Mouse (Mus musculus): Measurements from ENCODE around the gene Stx19. TPM values are rescaled to one million over a fixed set of nuclear protein-coding genes. Genes with fewer than 3 reads are reported as not detected.

The Stx19 gene
- polyA plus RNA-seq, 1 experiment from 2014 or later: 0.29 TPM

DNA sequence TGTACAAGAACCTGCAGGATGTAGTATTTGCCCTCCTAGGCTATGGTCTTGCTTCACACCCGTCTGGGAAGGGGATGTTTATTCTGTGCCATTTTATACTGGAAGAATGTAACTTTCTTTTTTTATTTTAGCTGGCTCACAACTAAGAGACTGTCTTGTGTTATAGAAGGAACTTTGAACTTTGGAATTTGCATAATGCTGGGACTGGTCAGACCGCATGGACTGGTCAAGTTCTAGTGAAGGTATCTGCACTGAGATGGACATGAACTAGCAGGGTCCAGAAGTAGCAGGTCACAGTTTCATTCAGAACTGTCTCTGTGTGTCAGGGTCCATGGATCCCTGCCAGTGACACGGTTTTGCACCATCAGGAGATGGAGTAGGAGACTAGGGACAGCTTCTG lies 14.6 kb upstream of the Stx19 start:
- Histone ChIP-seq H3K4me1 (replicated peaks; ENCODE audit: control insufficient read depth, insufficient read depth, low read length) (no peaks in the 10 kb centered on the region), H3K9me3 (ENCODE audit: control insufficient read depth, low read length) (no peaks in the 10 kb centered on the region), H3K9ac (ENCODE audit: low read length) (no peak overlapping the region), H3K27ac (ENCODE audit: low read depth, low read length) (no peak overlapping the region), H3K4me2 (ENCODE audit: low read depth, low read length, severe bottlenecking) (no peak overlapping the region), H3K36me3 (ENCODE audit: control insufficient read depth, insufficient read depth, low read length) (no peaks in the 10 kb centered on the region), H3K4me3 (ENCODE audit: low read depth, low read length) (no peak overlapping the region), H3K27me3 (ENCODE audit: control insufficient read depth, insufficient read depth, low read length) (no peaks in the 10 kb centered on the region)
- ATAC-seq (replicated peaks; ENCODE audit: low FRiP score) (no peak), DNase-seq (ENCODE audit: low spot score) (no peak)
- 86% methylated on average over 3 of the region's 3 CpGs for WGBS

DNA sequence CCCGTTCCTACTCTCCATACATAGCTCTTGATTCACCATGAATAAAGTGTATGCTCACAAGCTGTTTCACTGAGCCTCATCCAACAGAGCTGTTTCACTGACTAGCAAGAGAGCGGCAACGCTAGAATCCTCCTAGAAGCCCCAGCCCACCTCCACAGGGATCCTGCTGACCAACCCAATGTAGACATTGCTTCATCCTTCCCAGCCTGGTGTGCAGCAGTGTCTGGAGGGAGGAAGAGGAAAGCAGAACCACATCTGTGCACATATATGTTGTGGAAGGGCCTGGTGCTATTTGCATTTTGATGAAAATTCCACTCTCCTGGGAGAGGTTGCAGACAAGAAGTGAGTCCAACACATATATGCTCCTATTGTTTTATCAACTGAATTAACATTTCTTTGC lies 9.9 kb upstream of the Stx19 start:
- Histone ChIP-seq H3K27me3 (ENCODE audit: control insufficient read depth, insufficient read depth, low read length) (no peaks in the 10 kb centered on the region), H3K4me1 (replicated peaks; ENCODE audit: control insufficient read depth, insufficient read depth, low read length) (0 out of 2 replicates have a peak, but pooled peaks cover 3% of the 10 kb centered on the region), H3K27ac (ENCODE audit: low read depth, low read length) (no peak overlapping the region), H3K4me2 (ENCODE audit: low read depth, low read length, severe bottlenecking) (no peak overlapping the region), H3K4me3 (ENCODE audit: low read depth, low read length) (no peak overlapping the region), H3K9me3 (ENCODE audit: control insufficient read depth, low read length) (no peaks in the 10 kb centered on the region), H3K36me3 (ENCODE audit: control insufficient read depth, insufficient read depth, low read length) (no peaks in the 10 kb centered on the region), H3K9ac (ENCODE audit: low read length) (no peak overlapping the region)
- DNase-seq (ENCODE audit: low spot score) (no peak), ATAC-seq (replicated peaks; ENCODE audit: low FRiP score) (no peak)
- WGBS: 91% methylated on average over 3 of the region's 3 CpGs

GRCm38 (mm10) chr16:62807249-62807979 lies 7.1 kb upstream of the Stx19 start:
- H3K9me3 ChIP-seq (ENCODE audit: control insufficient read depth, low read length): no peaks in the 10 kb centered on the region
- no peaks in the 10 kb centered on the region for H3K36me3 ChIP-seq (ENCODE audit: control insufficient read depth, insufficient read depth, low read length)
- H3K27ac ChIP-seq (ENCODE audit: low read depth, low read length): no peak overlapping the region
- H3K4me2 ChIP-seq (ENCODE audit: low read depth, low read length, severe bottlenecking): 0 out of 2 replicates have a peak overlapping the region, but pooled peaks have one; percentile 3
- ATAC-seq (replicated peaks; ENCODE audit: low FRiP score): peak; percentile 49
- 0 out of 2 replicates have a peak, but pooled peaks cover 3% of the 10 kb centered on the region for H3K4me1 ChIP-seq (replicated peaks; ENCODE audit: control insufficient read depth, insufficient read depth, low read length)
- no peak overlapping the region for H3K4me3 ChIP-seq (ENCODE audit: low read depth, low read length)
- H3K27me3 ChIP-seq (ENCODE audit: control insufficient read depth, insufficient read depth, low read length): no peaks in the 10 kb centered on the region
- no peak for DNase-seq (ENCODE audit: low spot score)
- no peak overlapping the region for H3K9ac ChIP-seq (ENCODE audit: low read length)
- WGBS: 56% methylated on average over 8 of the region's 8 CpGs

DNA sequence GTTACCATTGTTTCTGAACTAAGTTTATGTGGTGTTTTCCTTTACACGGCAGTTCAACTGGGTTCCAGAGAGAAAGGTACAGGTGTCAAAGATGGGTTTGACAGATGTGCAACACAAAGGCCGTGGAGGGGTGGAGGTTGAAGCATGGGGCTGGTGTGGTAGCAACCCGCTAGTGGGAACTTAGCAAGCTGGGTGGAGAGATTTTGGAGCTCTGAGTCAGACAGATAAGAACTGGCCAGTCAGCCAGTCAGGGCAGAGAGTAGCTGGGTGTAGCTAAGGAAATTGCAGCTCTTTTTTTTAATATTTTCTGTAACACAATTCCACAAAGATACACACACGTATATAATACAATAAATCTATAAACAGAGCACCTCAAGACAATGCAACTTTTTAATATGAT lies 3.6 kb upstream of the Stx19 start:
- DNase-seq (ENCODE audit: low spot score) (no peak), ATAC-seq (replicated peaks; ENCODE audit: low FRiP score) (no peak)
- 0 out of 2 replicates have a peak, but pooled peaks cover 3% of the 10 kb centered on the region for H3K4me1 ChIP-seq (replicated peaks; ENCODE audit: control insufficient read depth, insufficient read depth, low read length)
- H3K9me3 ChIP-seq (ENCODE audit: control insufficient read depth, low read length): no peaks in the 10 kb centered on the region
- H3K36me3 ChIP-seq (ENCODE audit: control insufficient read depth, insufficient read depth, low read length): no peaks in the 10 kb centered on the region
- 92% methylated on average over 4 of the region's 4 CpGs for WGBS
- no peak overlapping the region for H3K9ac ChIP-seq (ENCODE audit: low read length)
- H3K27me3 ChIP-seq (ENCODE audit: control insufficient read depth, insufficient read depth, low read length): no peaks in the 10 kb centered on the region
- H3K27ac ChIP-seq (ENCODE audit: low read depth, low read length): no peak overlapping the region
- no peak overlapping the region for H3K4me2 ChIP-seq (ENCODE audit: low read depth, low read length, severe bottlenecking)
- no peak overlapping the region for H3K4me3 ChIP-seq (ENCODE audit: low read depth, low read length)

GRCm38 (mm10) chr16:62813790-62814189 lies 686 bp upstream of the Stx19 start:
- 76% methylated on average over 5 of the region's 5 CpGs for WGBS
- Histone ChIP-seq H3K9ac (ENCODE audit: low read length) (no peak overlapping the region), H3K27me3 (ENCODE audit: control insufficient read depth, insufficient read depth, low read length) (no peaks in the 10 kb centered on the region), H3K36me3 (ENCODE audit: control insufficient read depth, insufficient read depth, low read length) (no peaks in the 10 kb centered on the region), H3K9me3 (ENCODE audit: control insufficient read depth, low read length) (no peaks in the 10 kb centered on the region), H3K4me3 (ENCODE audit: low read depth, low read length) (no peak overlapping the region), H3K27ac (ENCODE audit: low read depth, low read length) (no peak overlapping the region), H3K4me1 (replicated peaks; ENCODE audit: control insufficient read depth, insufficient read depth, low read length) (no peaks in the 10 kb centered on the region), H3K4me2 (ENCODE audit: low read depth, low read length, severe bottlenecking) (no peak overlapping the region)
- no peak for ATAC-seq (replicated peaks; ENCODE audit: low FRiP score)
- DNase-seq (ENCODE audit: low spot score): no peak

- ATAC-seq (replicated peaks; ENCODE audit: low FRiP score): no peak
- H3K27me3 ChIP-seq (ENCODE audit: control insufficient read depth, insufficient read depth, low read length): no peaks in the 10 kb centered on the region
- no peak overlapping the region for H3K4me2 ChIP-seq (ENCODE audit: low read depth, low read length, severe bottlenecking)
- DNase-seq (ENCODE audit: low spot score): no peak
- H3K27ac ChIP-seq (ENCODE audit: low read depth, low read length): no peak overlapping the region
- H3K4me3 ChIP-seq (ENCODE audit: low read depth, low read length): no peak overlapping the region
- 95% methylated on average over 6 of the region's 6 CpGs for WGBS
- H3K9ac ChIP-seq (ENCODE audit: low read length): no peak overlapping the region
- H3K4me1 ChIP-seq (replicated peaks; ENCODE audit: control insufficient read depth, insufficient read depth, low read length): no peaks in the 10 kb centered on the region
- H3K36me3 ChIP-seq (ENCODE audit: control insufficient read depth, insufficient read depth, low read length): no peaks in the 10 kb centered on the region
- no peaks in the 10 kb centered on the region for H3K9me3 ChIP-seq (ENCODE audit: control insufficient read depth, low read length)
Observed at GRCm38 (mm10) chr16:62822472-62822871, 8.0 kb downstream of the Stx19 start.

GRCm38 (mm10) chr16:62826156-62827001 lies 11.9 kb downstream of the Stx19 start:
- no peak overlapping the region for H3K4me2 ChIP-seq (ENCODE audit: low read depth, low read length, severe bottlenecking)
- ATAC-seq (replicated peaks; ENCODE audit: low FRiP score) (peak; percentile 51; the same call in 1 of the 2 replicates), DNase-seq (ENCODE audit: low spot score) (no peak)
- no peaks in the 10 kb centered on the region for H3K36me3 ChIP-seq (ENCODE audit: control insufficient read depth, insufficient read depth, low read length)
- no peaks in the 10 kb centered on the region for H3K4me1 ChIP-seq (replicated peaks; ENCODE audit: control insufficient read depth, insufficient read depth, low read length)
- no peak overlapping the region for H3K9ac ChIP-seq (ENCODE audit: low read length)
- no peaks in the 10 kb centered on the region for H3K9me3 ChIP-seq (ENCODE audit: control insufficient read depth, low read length)
- WGBS: 79% methylated on average over 12 of the region's 12 CpGs
- H3K27ac ChIP-seq (ENCODE audit: low read depth, low read length): no peak overlapping the region
- no peak overlapping the region for H3K4me3 ChIP-seq (ENCODE audit: low read depth, low read length)
- no peaks in the 10 kb centered on the region for H3K27me3 ChIP-seq (ENCODE audit: control insufficient read depth, insufficient read depth, low read length)

DNA sequence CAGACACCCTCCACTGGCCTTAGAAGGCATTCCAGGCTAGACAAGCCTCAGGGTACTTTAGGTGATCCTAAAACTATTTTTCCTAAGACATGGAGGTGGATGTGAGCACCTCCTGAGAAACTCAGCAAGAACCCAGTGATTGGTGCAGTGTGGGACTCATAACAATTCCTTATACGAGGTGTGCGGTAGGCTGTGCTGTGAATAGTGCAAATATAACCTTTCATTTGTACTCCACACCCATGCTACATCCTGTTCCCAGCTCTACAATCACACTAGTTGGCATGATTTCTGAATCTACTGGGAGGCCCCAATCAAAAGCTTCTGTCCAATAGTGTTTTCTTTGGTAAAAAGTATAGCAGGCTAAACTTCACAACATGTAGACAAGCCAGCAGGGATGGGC lies 17.6 kb downstream of the Stx19 start:
- no peak overlapping the region for H3K9ac ChIP-seq (ENCODE audit: low read length)
- no peaks in the 10 kb centered on the region for H3K36me3 ChIP-seq (ENCODE audit: control insufficient read depth, insufficient read depth, low read length)
- ATAC-seq (replicated peaks; ENCODE audit: low FRiP score) (no peak), DNase-seq (ENCODE audit: low spot score) (no peak)
- H3K4me2 ChIP-seq (ENCODE audit: low read depth, low read length, severe bottlenecking): no peak overlapping the region
- H3K27me3 ChIP-seq (ENCODE audit: control insufficient read depth, insufficient read depth, low read length): no peaks in the 10 kb centered on the region
- no peak overlapping the region for H3K4me3 ChIP-seq (ENCODE audit: low read depth, low read length)
- H3K9me3 ChIP-seq (ENCODE audit: control insufficient read depth, low read length): no peaks in the 10 kb centered on the region
- H3K4me1 ChIP-seq (replicated peaks; ENCODE audit: control insufficient read depth, insufficient read depth, low read length): no peaks in the 10 kb centered on the region
- H3K27ac ChIP-seq (ENCODE audit: low read depth, low read length): no peak overlapping the region
- 91% methylated on average over 2 of the region's 2 CpGs for WGBS

All from forebrain, embryonic 11.5 days (tissue).